Mouse (Mus musculus) heart, adult 2 months (tissue): ENCODE results near the gene Npnt. TPM values are rescaled to one million over a fixed set of nuclear protein-coding genes. Genes with fewer than 3 reads are reported as not detected.

Source experiments
- DNase-seq, 2 experiments: peaks; one replicate each; pipeline ENCODE4 v3.0.0; 2021
- H3K27ac ChIP-seq: fragments of 200-600 bp; 2 replicates; pipeline ENCODE4 v1.8.1; 2022
- H3K27me3 ChIP-seq: fragments of 200-500 bp; 2 replicates; pipeline ENCODE4 v1.6.1; 2012; ENCODE audit warnings: mild to moderate bottlenecking, low read length, inconsistent platforms, mixed read lengths; ENCODE audit not compliant: control insufficient read depth, insufficient read depth
- H3K36me3 ChIP-seq: fragments of 200-500 bp; 2 replicates; pipeline ENCODE4 v1.6.1; 2012; ENCODE audit warnings: low read length, inconsistent platforms; ENCODE audit not compliant: control insufficient read depth, insufficient read depth
- H3K4me1 ChIP-seq: fragments of 200-500 bp; 2 replicates; pipeline ENCODE4 v1.6.1; 2011; ENCODE audit warnings: low read length; ENCODE audit not compliant: control insufficient read depth, insufficient read depth
- H3K4me3 ChIP-seq: fragments of 200-600 bp; 2 replicates; pipeline ENCODE4 v1.8.1; 2022
- H3K79me2 ChIP-seq: fragments of 200-500 bp; replicated peaks from 2 replicates; pipeline ENCODE4 v1.6.1; 2012; ENCODE audit warnings: mild to moderate bottlenecking, inconsistent platforms, low read length, moderate library complexity, mixed read lengths; ENCODE audit not compliant: control insufficient read depth, insufficient read depth
- H3K9ac ChIP-seq: fragments of 200-500 bp; 2 replicates; pipeline ENCODE4 v1.6.1; 2012; ENCODE audit warnings: low read depth, mild to moderate bottlenecking, control low read depth, inconsistent platforms, low read length, mixed read lengths
- CTCF ChIP-seq: fragments of 200-600 bp; IDR thresholded peaks from 2 replicates; pipeline ENCODE4 v1.8.1; 2022; ENCODE audit warnings: antibody characterized with exemption, mild to moderate bottlenecking, moderate library complexity
- EP300 ChIP-seq: fragments of 200-500 bp; IDR thresholded peaks from 2 replicates; pipeline ENCODE4 v1.6.1; 2011; ENCODE audit warnings: low read depth, low read length, control low read depth; ENCODE audit not compliant: insufficient read depth
- POLR2A ChIP-seq: fragments of 200-500 bp; IDR thresholded peaks from 2 replicates; pipeline ENCODE4 v1.6.1; 2011; ENCODE audit warnings: mild to moderate bottlenecking, low read depth, low read length, control low read depth; ENCODE audit not compliant: insufficient read depth
- WGBS: fragments of 180-500 bp; shearing (Covaris S2); methylation state at CpG from one replicate; pipeline ENCODE4 v1.1.7; 2018; 5-methylcytosine and 5-hydroxymethylcytosine counted together
- intact Hi-C: fragments of 180-260 bp; cut with DNase I; formaldehyde crosslinking; loops from one replicate; pipeline ENCODE4 v1.15.1; 2025
- polyA plus RNA-seq: library from polyadenylated mRNA; depleted of rRNA; stranded (reverse); fragments of >200 nt; gene quantifications from 2 replicates; pipeline ENCODE4 v1.2.3, GENCODE M21; 2012
- total RNA-seq, 2 experiments: library from RNA; stranded (reverse); gene quantifications; 2 replicates each; pipeline ENCODE4 v1.2.3; 2021

Npnt gene
- total and polyA plus RNA-seq, 3 experiments, result 3.1 to 6.7 (median 4.5) TPM

- Histone ChIP-seq H3K27me3 (no peaks in the 10 kb centered on the region), H3K27ac (no peak overlapping the region), H3K36me3 (no peaks in the 10 kb centered on the region), H3K9ac (no peak overlapping the region), H3K4me3 (no peak overlapping the region), H3K4me1 (no peaks in the 10 kb centered on the region; the same call in 1 of the 2 replicates), H3K79me2 (no peaks in the 10 kb centered on the region)
- WGBS, result 87% methylated on average over 3 of the region's 3 CpGs
- intact Hi-C loops, result no loop called here
- no peak for DNase-seq
- no peak for TF ChIP-seq EP300
- TF ChIP-seq CTCF, result no peak
- TF ChIP-seq POLR2A, result no peak
These were observed 56.4 kb downstream of the Npnt start for GRCm38 (mm10) chr3:132893676-132894075.

- DNase-seq, result no peak
- Histone ChIP-seq H3K27me3 (no peaks in the 10 kb centered on the region), H3K27ac (no peak overlapping the region), H3K4me1 (no peaks in the 10 kb centered on the region; the same call in 1 of the 2 replicates), H3K9ac (no peak overlapping the region), H3K36me3 (no peaks in the 10 kb centered on the region), H3K4me3 (no peak overlapping the region), H3K79me2 (no peaks in the 10 kb centered on the region)
- TF ChIP-seq EP300 (no peak), POLR2A (no peak), CTCF (no peak)
- WGBS, result 76% methylated on average over 7 of the region's 7 CpGs
- intact Hi-C loops, result no loop called here
These were observed 57.0 kb downstream of the Npnt start for GRCm38 (mm10) chr3:132893044-132893443.

GRCm38 (mm10) chr3:132892481-132892880 lies 57.6 kb downstream of the Npnt start:
- Histone ChIP-seq H3K36me3 (no peaks in the 10 kb centered on the region), H3K9ac (no peak overlapping the region), H3K4me1 (no peaks in the 10 kb centered on the region; the same call in 1 of the 2 replicates), H3K27ac (no peak overlapping the region), H3K4me3 (no peak overlapping the region), H3K79me2 (no peaks in the 10 kb centered on the region), H3K27me3 (no peaks in the 10 kb centered on the region)
- intact Hi-C loops, result no loop called here
- no peak for TF ChIP-seq EP300
- TF ChIP-seq POLR2A, result no peak
- TF ChIP-seq CTCF, result no peak
- WGBS, result 83% methylated on average over 7 of the region's 7 CpGs
- no peak for DNase-seq

- no peak overlapping the region for H3K27ac ChIP-seq
- TF ChIP-seq CTCF, result no peak
- no peak for TF ChIP-seq POLR2A
- TF ChIP-seq EP300, result no peak
- H3K9ac ChIP-seq, result no peak overlapping the region
- no peaks in the 10 kb centered on the region for H3K79me2 ChIP-seq
- no peaks in the 10 kb centered on the region for H3K36me3 ChIP-seq
- no peak for DNase-seq
- no peaks in the 10 kb centered on the region for H3K27me3 ChIP-seq
- H3K4me1 ChIP-seq, result no peaks in the 10 kb centered on the region
- WGBS, result 81% methylated on average over 16 of the region's 16 CpGs
- intact Hi-C loops, result no loop called here
- H3K4me3 ChIP-seq, result no peak overlapping the region
These were observed 62.8 kb downstream of the Npnt start for GRCm38 (mm10) chr3:132887074-132887848.

- H3K4me3 ChIP-seq, result no peak overlapping the region
- H3K9ac ChIP-seq, result no peak overlapping the region
- DNase-seq, result no peak
- H3K79me2 ChIP-seq, result no peaks in the 10 kb centered on the region
- no peaks in the 10 kb centered on the region for H3K36me3 ChIP-seq
- 65% methylated on average over 6 of the region's 6 CpGs for WGBS
- H3K4me1 ChIP-seq, result no peaks in the 10 kb centered on the region
- intact Hi-C loops, result no loop called here
- no peak for TF ChIP-seq EP300
- no peak for TF ChIP-seq CTCF
- TF ChIP-seq POLR2A, result no peak
- H3K27me3 ChIP-seq, result no peaks in the 10 kb centered on the region
- H3K27ac ChIP-seq, result no peak overlapping the region
These were observed 63.6 kb downstream of the Npnt start for GRCm38 (mm10) chr3:132886419-132887050.

GRCm38 (mm10) chr3:132884459-132884858 lies 65.6 kb downstream of the Npnt start:
- TF ChIP-seq CTCF (no peak), POLR2A (no peak), EP300 (no peak)
- DNase-seq, result no peak
- intact Hi-C loops, result no loop called here
- Histone ChIP-seq H3K4me1 (no peaks in the 10 kb centered on the region), H3K27me3 (no peaks in the 10 kb centered on the region), H3K79me2 (no peaks in the 10 kb centered on the region), H3K36me3 (no peaks in the 10 kb centered on the region), H3K4me3 (no peak overlapping the region), H3K9ac (no peak overlapping the region), H3K27ac (no peak overlapping the region)
- WGBS, result 86% methylated on average over 10 of the region's 10 CpGs
